8 mouse cellular contexts compared by ENCODE assay signal in the genomic region with DNA sequence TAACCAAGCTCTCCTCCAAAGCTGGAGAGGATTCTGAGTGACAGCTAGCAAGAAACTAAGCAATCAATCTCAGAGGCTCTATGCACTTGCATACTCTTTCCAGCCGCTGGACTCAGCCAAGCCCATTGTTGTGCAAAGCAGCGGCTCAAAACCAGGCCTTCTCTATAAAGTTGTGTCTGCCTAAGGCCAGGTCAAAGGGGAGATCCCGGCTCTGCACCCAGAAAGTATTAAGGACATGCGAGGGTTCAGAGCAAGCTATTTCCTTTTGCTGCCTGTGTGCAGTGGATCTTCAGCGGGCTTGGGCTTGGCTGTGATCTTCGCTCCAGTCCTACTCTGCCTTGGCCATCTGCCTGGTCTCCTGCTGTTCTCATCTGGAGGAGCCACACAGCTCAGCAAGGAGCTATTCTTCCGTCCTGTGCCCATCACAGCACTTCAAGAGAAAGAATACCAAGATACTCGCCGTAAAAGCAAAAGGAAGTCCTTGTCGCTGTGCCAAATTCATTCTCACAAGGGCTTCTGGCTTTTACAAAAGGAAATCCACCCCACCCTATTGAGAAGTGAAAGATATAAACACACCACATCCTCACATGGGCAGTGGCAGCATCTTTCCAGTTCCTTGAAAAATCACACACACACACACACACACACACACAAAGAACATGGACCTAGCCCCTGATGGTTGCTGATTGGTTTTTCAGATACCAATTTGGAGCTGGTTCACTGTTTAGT.
DNase-seq lines count a peak whose midpoint lies in the region; ATAC-seq lines count a peak whose summit lies in the region.

No protein-coding gene starts in this region.

- DNase-seq in cerebellum, adult 11-12 months: no peak
- DNase-seq in cerebellum, postnatal 36 days: peak; percentile 23 to 27
- peak; percentile 77 for DNase-seq in gastrocnemius, postnatal 10 days
- DNase-seq in neural tube, embryonic 10.5 days (ENCODE audit: extremely low spot score, low spot score): peak; percentile 57

- peaks cover 14% of the 10 kb centered on the region for H3K4me1 ChIP-seq in hindbrain, embryonic 13.5 days (replicated peaks)
- peaks cover 15% of the 10 kb centered on the region for H3K4me1 ChIP-seq in limb, embryonic 13.5 days

- WGBS in hindbrain, embryonic 13.5 days: 3% methylated on average over 10 of the region's 10 CpGs
- WGBS in limb, embryonic 13.5 days: 22% methylated on average over 10 of the region's 10 CpGs

- ATAC-seq in cerebellum, adult (ENCODE audit: insufficient number of reproducible peaks, low FRiP score, low TSS enrichment): 0 out of 2 replicates have a peak, but pooled peaks have one; percentile 6
- peak; percentile 94 for ATAC-seq in hindbrain, embryonic 13.5 days (ENCODE audit: low FRiP score)
- ATAC-seq in limb, embryonic 13.5 days (ENCODE audit: low FRiP score, low read depth): peak; percentile 72
- ATAC-seq in erythroid progenitor cell, adult 5-6 weeks (replicated peaks; ENCODE audit: low FRiP score, poor library complexity, severe bottlenecking): no peak

- no peaks in the 10 kb centered on the region for H3K9me3 ChIP-seq in hindbrain, embryonic 13.5 days
- H3K9me3 ChIP-seq in limb, embryonic 13.5 days: no peaks in the 10 kb centered on the region

- no peak overlapping the region for H3K9ac ChIP-seq in hindbrain, embryonic 13.5 days
- H3K9ac ChIP-seq in limb, embryonic 13.5 days: no peak overlapping the region

- peak overlapping the region; percentile 1 for H3K4me2 ChIP-seq in hindbrain, embryonic 13.5 days
- H3K4me2 ChIP-seq in limb, embryonic 13.5 days (replicated peaks): peak overlapping the region; percentile 23

- no peaks in the 10 kb centered on the region for H3K27me3 ChIP-seq in hindbrain, embryonic 13.5 days
- H3K27me3 ChIP-seq in limb, embryonic 13.5 days: no peaks in the 10 kb centered on the region

- H3K4me3 ChIP-seq in hindbrain, embryonic 13.5 days: no peak overlapping the region
- H3K4me3 ChIP-seq in limb, embryonic 13.5 days: no peak overlapping the region

- H3K27ac ChIP-seq in hindbrain, embryonic 13.5 days: no peak overlapping the region
- H3K27ac ChIP-seq in limb, embryonic 13.5 days: no peak overlapping the region

- H3K36me3 ChIP-seq in hindbrain, embryonic 13.5 days: no peaks in the 10 kb centered on the region
- H3K36me3 ChIP-seq in limb, embryonic 13.5 days: no peaks in the 10 kb centered on the region
